Mouse (Mus musculus): Measurements from ENCODE around the gene Tex2. TPM values are rescaled to one million over a fixed set of nuclear protein-coding genes. Genes with fewer than 3 reads are reported as not detected.
"Not testable (repeated sequence)": the region's sequence is repeated elsewhere in the genome, so short reads cannot be mapped to it uniquely, and the experiment has no call there.

The Tex2 gene
- total RNA-seq (2014; fragmentation: Nextera tagmentation): 73.6 and 80.2 TPM in 2 replicates
- 77.5 and 84.3 TPM in 2 replicates for total RNA-seq (2017)

- ATAC-seq (replicated peaks; ENCODE audit: poor library complexity, severe bottlenecking): peak; percentile 74
Measured at GRCm38 (mm10) chr11:106612961-106613637, at the start of gene Tex2. Gene Tex2 (minus strand): TSS chr11:106613423.

- no peak for ATAC-seq (replicated peaks; ENCODE audit: poor library complexity, severe bottlenecking)
Measured at GRCm38 (mm10) chr11:106662634-106663407, 49.6 kb upstream of the Tex2 start.

DNA sequence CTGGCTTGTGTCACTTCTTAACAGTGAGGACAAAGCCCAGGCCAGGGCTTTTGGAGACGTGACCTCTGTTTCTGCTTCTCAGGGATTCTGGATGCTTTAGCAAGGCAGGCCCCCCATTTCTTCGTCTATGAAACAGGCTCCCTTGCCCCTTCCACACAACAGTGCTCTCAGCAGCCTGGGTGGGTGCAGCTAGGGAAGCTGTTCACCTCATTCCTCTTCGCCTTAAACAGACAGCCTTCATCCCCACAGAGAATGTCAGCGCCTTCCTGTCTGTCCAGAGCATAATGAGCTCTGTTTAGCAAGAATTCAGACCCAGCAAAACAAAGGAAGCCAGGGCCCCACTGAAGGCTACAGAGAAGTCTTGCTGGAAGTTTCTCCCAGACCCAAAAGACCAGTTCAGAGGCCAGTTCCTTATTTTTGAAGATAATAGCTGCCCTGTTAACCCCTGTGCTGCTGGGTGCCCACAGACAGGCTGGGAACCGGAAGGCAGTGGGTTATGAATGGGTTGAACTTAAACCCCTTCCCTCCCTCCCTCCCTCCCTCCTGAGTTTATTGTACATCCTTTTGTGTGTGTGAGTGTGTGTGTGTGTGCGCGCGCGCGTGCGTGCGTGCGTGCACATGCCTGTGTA lies 47.3 kb upstream of the Tex2 start:
- peak; percentile 77 for ATAC-seq (replicated peaks; ENCODE audit: poor library complexity, severe bottlenecking)

GRCm38 (mm10) chr11:106659598-106660295 lies 46.5 kb upstream of the Tex2 start:
- ATAC-seq (replicated peaks; ENCODE audit: poor library complexity, severe bottlenecking): no peak

DNA sequence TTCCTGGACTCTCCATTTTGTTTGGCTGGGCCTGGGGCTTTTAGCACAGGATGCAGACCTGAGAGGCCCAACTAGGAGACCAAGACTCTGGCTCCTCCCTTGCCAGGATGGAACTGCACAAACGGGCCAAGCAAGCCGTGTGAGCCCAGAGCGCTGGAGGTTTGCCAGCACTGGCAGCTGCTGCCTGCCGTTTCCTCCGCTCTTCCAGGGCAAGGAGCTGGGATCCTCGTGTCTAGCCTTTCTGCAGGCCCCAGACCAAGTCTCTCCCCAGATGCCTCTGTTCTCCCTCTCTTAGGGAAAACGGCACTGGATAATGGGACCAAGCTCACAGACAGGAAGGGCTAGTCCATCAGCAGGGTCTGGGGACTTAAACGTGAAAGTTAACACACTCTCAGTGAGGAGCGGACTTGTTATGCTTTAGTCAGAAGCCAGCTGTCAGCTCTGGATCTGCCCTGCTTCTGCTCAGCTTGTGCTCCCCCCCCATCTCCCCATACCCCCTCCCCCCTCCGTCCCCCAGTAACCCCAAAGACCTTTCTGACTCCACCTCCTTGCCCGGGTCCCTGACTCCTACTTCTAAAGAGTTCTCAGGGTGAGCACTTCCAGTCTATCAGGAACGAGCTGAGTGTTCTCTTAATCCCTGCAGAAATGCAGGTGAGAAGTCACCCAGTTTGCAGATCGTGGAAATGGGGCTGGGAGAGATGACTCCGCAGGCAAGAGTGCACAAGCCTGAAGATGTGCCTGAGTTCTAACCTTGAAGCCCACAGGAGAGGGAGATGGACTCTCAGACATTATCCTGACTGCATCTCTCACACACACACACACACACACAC lies 45.0 kb upstream of the Tex2 start:
- ATAC-seq (replicated peaks; ENCODE audit: poor library complexity, severe bottlenecking): no peak

DNA sequence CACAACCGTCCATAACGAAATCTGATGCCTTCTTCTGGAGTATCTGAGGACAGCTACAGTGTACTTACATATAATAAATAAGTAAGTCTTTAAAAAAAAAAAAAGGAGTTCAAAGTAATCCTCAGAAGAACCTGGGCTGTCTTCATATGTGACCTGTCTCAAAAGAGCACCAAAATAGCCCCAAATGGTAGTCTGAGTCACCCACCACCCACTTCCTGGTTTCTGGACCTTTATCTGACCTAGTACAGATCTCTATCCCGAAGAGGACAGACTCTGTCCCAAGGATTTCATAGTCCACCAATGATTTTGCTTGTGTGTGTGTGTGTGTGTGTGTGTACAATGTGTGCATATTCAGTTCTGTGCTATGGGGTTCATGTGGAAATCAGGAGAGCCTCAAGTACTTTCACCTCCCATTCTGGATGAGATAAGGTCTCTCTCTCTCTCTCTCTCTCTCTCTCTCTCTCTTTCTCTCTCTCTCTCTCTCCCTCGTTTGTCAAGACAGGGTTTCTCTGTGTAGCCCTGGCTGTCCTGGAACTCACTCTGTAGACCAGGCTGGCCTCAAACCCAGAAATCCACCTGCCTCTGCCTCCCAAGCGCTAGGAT lies 43.8 kb upstream of the Tex2 start:
- ATAC-seq (replicated peaks; ENCODE audit: poor library complexity, severe bottlenecking): peak; percentile 29; the same call in 1 of the 2 replicates

- peak; percentile 91 for ATAC-seq (replicated peaks; ENCODE audit: poor library complexity, severe bottlenecking)
Measured at GRCm38 (mm10) chr11:106648347-106648746, 35.1 kb upstream of the Tex2 start.

GRCm38 (mm10) chr11:106642966-106643637 lies 29.9 kb upstream of the Tex2 start:
- no peak for ATAC-seq (replicated peaks; ENCODE audit: poor library complexity, severe bottlenecking)

DNA sequence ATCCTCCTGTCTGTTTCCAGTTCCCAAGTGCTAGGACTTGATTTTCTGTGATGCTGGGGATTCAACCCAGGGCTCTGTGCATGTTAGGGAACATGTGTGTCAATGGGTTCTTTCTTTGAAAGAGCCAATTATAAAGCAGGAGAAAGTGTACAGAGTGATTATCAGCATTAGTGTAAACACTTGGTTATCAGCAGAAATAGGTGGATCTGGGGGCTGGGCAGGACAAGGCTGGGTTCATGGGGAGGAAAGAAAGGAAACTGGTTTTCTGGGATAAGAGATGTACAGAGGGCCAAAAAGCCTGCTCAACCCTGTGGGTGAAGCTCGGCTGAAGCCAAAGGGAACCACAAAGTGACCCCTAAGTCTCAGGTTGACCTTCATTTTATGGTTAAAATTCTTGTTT lies 28.4 kb upstream of the Tex2 start:
- no peak for ATAC-seq (replicated peaks; ENCODE audit: poor library complexity, severe bottlenecking)

DNA sequence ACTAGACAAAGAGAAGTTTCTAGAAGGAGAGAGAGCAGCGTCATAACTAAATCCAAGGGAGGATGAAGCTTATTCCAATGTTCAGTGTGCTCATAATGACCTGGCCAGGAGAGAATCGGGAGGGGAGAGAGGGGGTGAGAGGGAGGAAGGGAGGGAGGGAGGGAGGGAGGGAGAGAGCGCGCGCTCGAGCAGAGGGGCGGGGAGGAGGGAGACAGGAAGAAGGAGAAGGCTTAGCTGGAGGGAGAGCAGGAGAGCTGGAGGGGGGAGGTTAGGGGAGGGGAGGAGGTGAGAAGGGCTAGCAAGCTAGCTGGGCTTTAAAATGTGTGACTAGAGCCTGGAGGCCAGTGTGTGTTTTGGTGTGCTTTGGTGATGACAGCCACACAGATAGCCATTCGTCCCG lies 26.8 kb upstream of the Tex2 start:
- no peak; the same call in 1 of the 2 replicates for ATAC-seq (replicated peaks; ENCODE audit: poor library complexity, severe bottlenecking)

DNA sequence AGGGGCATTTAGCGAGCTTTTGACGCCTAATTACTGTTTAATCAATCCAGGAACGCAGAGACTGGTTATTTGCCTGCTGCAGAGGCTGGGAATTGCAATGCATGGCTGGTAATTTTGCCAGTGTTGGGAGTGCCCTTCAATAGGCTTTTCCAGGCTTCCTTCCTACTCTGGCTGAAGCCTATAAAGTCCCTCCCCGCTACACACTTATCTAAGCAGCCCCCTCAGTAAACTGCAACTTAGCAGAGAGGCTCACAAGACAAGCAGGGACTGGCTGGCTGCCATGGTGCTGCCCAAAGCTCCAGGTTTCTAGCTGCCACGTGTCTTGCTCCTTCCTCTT lies 26.1 kb upstream of the Tex2 start:
- ATAC-seq (replicated peaks; ENCODE audit: poor library complexity, severe bottlenecking): no peak

DNA sequence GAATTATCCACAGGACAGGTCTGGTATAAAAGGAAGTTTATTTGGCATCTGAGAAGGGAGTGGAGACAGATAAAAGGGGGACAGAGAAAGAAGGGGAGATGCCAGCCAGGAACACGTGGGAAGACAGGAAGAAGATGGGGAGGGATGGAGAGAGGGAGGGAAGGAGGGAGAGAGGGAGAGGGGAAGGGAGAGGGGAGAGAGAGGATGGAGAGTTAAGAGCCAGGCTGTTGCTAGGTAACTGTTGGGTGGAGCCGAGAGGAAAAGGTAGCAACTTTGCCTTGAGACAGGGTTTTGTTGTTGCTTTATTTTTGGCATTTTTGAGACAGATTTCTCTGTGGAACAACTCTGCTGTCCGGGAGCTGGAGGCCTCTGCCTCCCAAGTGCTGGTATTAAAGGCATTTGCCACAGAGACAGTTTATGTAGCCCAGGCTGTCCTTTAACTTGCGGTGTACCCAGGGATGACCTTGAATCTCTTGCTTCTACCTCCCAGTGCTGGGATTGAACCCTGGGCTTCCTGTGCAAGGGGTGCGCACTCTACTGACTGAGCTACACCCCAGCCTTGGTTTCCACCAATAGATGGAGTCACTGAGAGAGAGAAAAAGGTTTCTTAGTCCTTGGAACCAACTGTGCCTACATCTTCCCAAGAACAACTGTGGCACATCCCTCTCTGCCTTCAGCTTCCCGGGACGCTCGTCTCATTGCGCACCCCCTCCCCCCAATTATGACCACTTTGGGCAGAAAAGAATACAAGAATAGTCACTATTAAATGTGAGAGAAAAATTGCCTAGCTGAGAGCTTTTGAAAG lies 25.5 kb upstream of the Tex2 start:
- no peak for ATAC-seq (replicated peaks; ENCODE audit: poor library complexity, severe bottlenecking)

- ATAC-seq (replicated peaks; ENCODE audit: poor library complexity, severe bottlenecking): no peak
Measured at GRCm38 (mm10) chr11:106637754-106638153, 24.5 kb upstream of the Tex2 start.

DNA sequence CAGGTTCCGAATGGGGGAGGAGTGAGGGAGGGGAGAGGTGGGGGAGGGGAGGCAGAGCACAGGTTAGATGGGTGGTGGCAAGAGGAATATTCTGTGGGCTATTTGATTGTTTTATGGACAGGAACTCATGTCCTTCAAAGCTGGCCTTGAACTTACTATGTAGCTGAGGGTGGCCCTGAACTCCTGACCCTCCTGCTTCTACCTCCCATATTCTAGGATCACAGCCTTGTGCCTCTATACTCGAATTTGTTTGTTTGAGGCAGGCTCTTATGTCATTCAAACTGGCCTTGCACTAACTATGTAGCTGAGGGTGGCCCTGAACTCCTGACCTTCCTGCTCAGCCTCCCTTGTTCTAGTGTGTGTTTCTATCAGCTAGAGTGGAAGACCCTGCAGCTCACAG lies 22.7 kb upstream of the Tex2 start:
- no peak for ATAC-seq (replicated peaks; ENCODE audit: poor library complexity, severe bottlenecking)

GRCm38 (mm10) chr11:106634175-106634574 lies 21.0 kb upstream of the Tex2 start:
- ATAC-seq (replicated peaks; ENCODE audit: poor library complexity, severe bottlenecking): not testable (repeated sequence)

DNA sequence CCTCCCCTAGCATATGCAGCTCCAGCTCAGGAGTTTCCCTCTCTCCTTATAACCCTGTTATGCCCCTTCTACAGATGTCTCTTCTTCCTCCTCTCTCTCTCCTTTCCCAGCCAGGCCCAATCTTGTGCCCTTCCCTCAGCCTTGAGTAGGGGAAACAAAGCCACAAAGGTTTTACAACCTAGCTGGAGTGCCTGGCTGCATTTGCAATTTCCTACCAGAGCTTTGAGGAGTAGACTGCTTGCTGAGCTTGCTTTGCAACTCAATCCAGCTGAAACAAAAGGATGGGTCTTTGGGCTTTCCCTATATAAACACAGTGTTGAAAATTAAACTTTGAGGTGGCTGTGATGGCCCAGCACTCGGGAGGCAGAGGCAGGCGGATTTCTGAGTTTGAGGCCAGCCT lies 20.2 kb upstream of the Tex2 start:
- no peak for ATAC-seq (replicated peaks; ENCODE audit: poor library complexity, severe bottlenecking)

- ATAC-seq (replicated peaks; ENCODE audit: poor library complexity, severe bottlenecking): peak; percentile 77
Measured at GRCm38 (mm10) chr11:106627692-106628091, 14.5 kb upstream of the Tex2 start.

DNA sequence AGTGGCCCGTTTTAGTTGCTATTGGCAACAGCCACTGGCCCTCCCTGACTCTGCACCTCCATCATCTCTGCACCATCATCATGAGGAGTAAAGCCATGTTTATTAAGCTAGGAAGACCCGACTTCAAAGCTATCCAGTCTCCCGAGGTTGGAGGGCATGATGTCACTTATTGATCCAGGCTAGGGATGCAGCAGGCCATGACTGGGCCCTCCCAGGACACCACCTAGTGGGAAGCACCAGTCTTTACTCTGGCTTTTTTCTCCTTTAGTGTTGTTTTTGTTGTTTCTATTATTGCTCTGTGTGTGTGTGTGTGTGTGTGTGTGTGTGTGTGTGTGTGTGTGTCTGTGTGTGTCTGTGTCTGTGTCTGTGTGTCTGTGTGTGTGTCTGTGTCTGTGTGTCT lies 12.4 kb upstream of the Tex2 start:
- no peak for ATAC-seq (replicated peaks; ENCODE audit: poor library complexity, severe bottlenecking)
